Mouse (Mus musculus): ENCODE measurements around the gene Gm13539. TPM values are rescaled to one million over a fixed set of nuclear protein-coding genes. Genes with fewer than 3 reads are reported as not detected.

The Gm13539 gene
- polyA plus RNA-seq (2017; shearing (Covaris generic)) = not detected

DNA sequence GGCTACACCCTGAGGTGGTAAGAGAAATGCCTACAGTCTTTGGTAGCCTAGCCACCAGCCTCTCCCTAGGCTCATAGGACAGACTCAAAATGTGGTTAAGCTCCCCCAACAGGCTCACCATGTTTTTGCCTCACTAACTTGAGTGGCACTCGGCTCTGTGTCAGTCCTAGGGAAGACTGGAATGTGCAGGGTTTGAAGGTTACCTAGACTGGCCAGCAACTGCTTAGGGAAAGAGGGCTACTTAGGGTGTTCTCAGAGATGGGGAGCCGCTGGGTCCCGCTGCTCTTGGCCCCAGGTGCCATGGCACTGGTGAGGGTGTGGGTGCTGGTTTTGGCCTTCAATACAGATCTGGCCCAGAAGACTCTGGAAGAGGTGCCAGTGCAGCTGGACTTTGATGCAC lies at the start of gene Gm13539:
Gene Gm13539 (plus strand): TSS at position 301 of the 400 bp plus-strand sequence.

DNA sequence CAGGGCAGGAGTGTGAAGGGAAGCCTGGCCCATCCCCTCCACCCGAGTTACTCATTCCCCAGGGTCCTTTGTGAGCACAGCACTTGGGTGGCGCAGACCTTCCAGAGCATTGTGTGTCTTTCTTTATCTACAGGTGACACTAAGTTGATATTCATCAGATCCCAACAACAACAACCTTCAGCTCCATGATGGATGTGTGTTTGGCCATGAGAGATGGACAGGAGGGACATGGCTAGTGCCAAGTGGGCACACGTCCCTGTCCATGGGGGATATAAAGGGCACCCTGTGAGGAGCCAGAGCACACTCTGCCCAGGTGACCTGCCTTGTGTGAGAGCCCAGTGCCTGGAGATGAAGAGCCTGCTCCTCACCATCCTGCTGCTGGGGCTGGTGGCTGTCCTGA lies 45.3 kb upstream of the Gm13539 start, which contains the start of gene Obp2b:
Gene Obp2b (plus strand): TSS at position 301 of the 400 bp plus-strand sequence.

DNA sequence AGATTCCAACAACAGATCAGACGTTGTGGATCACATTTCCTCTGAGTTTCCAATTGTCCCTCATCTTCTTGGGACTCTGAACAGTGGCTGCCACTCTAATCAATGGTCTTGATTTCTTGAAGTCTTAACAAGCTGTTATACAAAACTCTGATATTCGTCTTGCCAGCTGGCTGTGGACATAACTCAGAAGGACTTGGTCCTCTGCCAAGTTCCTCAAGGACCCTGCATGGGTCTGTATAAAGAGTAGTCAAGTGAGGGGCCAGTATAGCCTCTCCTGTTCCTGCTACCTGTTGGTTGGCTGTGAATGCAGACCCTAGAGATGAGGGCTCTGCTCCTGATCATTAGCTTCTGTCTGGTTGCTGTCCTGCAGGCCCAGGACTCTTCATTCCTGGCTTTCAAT lies 16.8 kb upstream of the Gm13539 start, which contains the start of gene Lcn3:
Gene Lcn3 (plus strand): TSS at position 301 of the 400 bp plus-strand sequence.

DNA sequence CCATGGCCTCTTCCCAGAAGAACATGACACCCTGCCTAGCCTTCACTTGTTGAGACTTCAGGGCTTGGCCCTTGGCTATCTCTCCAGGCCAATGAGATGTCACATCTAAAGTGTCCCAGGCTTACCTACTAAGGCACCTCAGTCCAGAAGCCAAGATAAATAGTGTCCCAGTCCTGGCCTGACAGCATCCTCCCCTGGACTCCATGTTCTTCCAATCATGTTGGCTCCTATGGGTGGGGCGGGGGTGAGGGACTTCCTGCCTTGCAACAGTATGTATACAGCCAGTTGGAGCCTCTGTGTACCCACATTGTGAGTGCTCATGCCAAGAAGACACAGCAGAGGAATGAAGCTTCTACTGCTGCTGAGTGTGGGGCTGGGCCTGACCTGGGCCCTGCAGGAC lies 5.3 kb upstream of the Gm13539 start, which contains the start of gene Lcn11:
Gene Lcn11 (plus strand): TSS at position 301 of the 400 bp plus-strand sequence.

DNA sequence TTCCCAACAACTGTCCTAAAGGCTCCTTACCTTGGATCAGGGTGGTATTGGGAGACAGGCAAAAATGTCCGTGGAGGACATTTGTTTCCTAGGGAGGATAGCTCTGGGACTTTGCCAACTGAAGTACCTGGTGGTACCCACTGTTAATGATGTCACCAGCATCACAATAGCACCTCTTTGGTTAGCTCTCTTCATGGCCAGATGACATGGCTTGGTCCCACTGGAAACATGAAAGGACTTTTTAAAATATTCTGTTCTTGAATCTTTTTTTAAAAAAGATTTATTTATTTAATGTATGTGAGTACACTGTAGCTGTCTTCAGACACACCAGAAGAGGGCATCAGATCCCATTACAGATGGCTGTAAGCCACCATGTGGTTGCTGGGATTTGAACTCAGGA lies 33.7 kb downstream of the Gm13539 start, which contains the start of gene Glt6d1:
Gene Glt6d1 (minus strand): TSS at position 101 of the 400 bp plus-strand sequence.

DNA sequence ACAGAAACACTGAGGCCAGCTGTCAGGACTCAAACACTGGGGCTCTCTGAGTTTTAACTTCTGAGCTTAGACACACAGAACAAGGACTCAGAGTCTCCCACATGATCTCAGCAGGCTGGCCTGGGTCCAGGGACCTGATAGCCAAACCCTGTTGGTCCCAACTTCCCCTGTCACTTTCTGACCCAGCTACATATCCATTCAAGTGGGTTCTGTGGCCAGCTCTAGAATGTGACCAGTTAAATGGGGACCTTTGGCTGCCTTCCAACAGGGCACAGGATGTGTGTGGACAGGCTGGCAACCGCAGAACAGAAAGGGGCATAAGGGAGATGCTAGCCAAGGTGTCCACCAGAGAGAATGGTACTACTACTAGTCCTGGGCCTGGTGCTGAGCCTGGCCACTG lies 40.7 kb downstream of the Gm13539 start, which contains the start of gene Lcn9:
Gene Lcn9 (plus strand): TSS at position 348 of the 400 bp plus-strand sequence.

Other genes starting within 250 kb of the Gm13539 start
- gene Traf2, start 235.3 kb upstream of the Gm13539 start, polyA plus RNA-seq (2017; shearing (Covaris generic)) = 106 TPM
- 249 TPM for gene Edf1, start 224.4 kb upstream of the Gm13539 start, polyA plus RNA-seq (2017; shearing (Covaris generic))
- gene Mamdc4, start 207.4 kb upstream of the Gm13539 start, polyA plus RNA-seq (2017; shearing (Covaris generic)) = 1.0 TPM
- 88.8 TPM for gene Phpt1, start 207.0 kb upstream of the Gm13539 start, polyA plus RNA-seq (2017; shearing (Covaris generic))
- not detected for gene Ajm1, start 200.5 kb upstream of the Gm13539 start, polyA plus RNA-seq (2017; shearing (Covaris generic))
- 8.2 TPM for gene Rabl6, start 173.7 kb upstream of the Gm13539 start, polyA plus RNA-seq (2017; shearing (Covaris generic))
- not detected for gene Ccdc183, start 164.6 kb upstream of the Gm13539 start, polyA plus RNA-seq (2017; shearing (Covaris generic))
- 2.1 TPM for gene Tmem141, start 160.3 kb upstream of the Gm13539 start, polyA plus RNA-seq (2017; shearing (Covaris generic))
- 5.9 TPM for gene Fcna, start 154.2 kb upstream of the Gm13539 start, polyA plus RNA-seq (2017; shearing (Covaris generic))
- gene Lcn8, start 129.1 kb upstream of the Gm13539 start, polyA plus RNA-seq (2017; shearing (Covaris generic)) = not detected
- gene Lcn5, start 124.3 kb upstream of the Gm13539 start, polyA plus RNA-seq (2017; shearing (Covaris generic)) = not detected
- gene Lcn6, start 105.5 kb upstream of the Gm13539 start, polyA plus RNA-seq (2017; shearing (Covaris generic)) = 0.31 TPM
- gene Lcn10, start 99.5 kb upstream of the Gm13539 start, polyA plus RNA-seq (2017; shearing (Covaris generic)) = 0.33 TPM
- 0.88 TPM for gene Obp2a, start 82.2 kb upstream of the Gm13539 start, polyA plus RNA-seq (2017; shearing (Covaris generic))
- 119 TPM for gene Bmyc, start 75.5 kb upstream of the Gm13539 start, polyA plus RNA-seq (2017; shearing (Covaris generic))
- not detected for gene Obp2b, start 45.2 kb upstream of the Gm13539 start, polyA plus RNA-seq (2017; shearing (Covaris generic))
- not detected for gene Lcn3, start 16.7 kb upstream of the Gm13539 start, polyA plus RNA-seq (2017; shearing (Covaris generic))
- gene Lcn11, start 5.2 kb upstream of the Gm13539 start, polyA plus RNA-seq (2017; shearing (Covaris generic)) = not detected
- not detected for gene Glt6d1, start 33.6 kb downstream of the Gm13539 start, polyA plus RNA-seq (2017; shearing (Covaris generic))
- gene Lcn9, start 40.9 kb downstream of the Gm13539 start, polyA plus RNA-seq (2017; shearing (Covaris generic)) = not detected
- gene Sohlh1, start 65.0 kb downstream of the Gm13539 start, polyA plus RNA-seq (2017; shearing (Covaris generic)) = 0.21 TPM
- gene Kcnt1, start 81.5 kb downstream of the Gm13539 start, polyA plus RNA-seq (2017; shearing (Covaris generic)) = 0.09 TPM
- gene Camsap1, start 201.0 kb downstream of the Gm13539 start, polyA plus RNA-seq (2017; shearing (Covaris generic)) = 3.4 TPM
- 25.3 TPM for gene Ubac1, start 239.5 kb downstream of the Gm13539 start, polyA plus RNA-seq (2017; shearing (Covaris generic))

Measured in CD4-positive, CD25-positive, alpha-beta regulatory T cell, adult 9 weeks (primary cell).